Mouse (Mus musculus) layer of hippocampus, adult 8-10 months (tissue): ENCODE measurements around the gene Sec23a. TPM values are rescaled to one million over a fixed set of nuclear protein-coding genes. Genes with fewer than 3 reads are reported as not detected.
"Not testable (repeated sequence)": the region's sequence is repeated elsewhere in the genome, so short reads cannot be mapped to it uniquely, and the experiment has no call there.

Experiments
- DNase-seq, 2 experiments: peaks; one replicate each; pipeline ENCODE4 v3.0.0; 2022; ENCODE audit warnings: low spot score in 2 of 2
- total RNA-seq, 4 experiments: library from RNA; stranded (reverse); gene quantifications; 2 replicates each; pipeline ENCODE4 v1.2.4; 2022

Gene Sec23a
- total RNA-seq, 4 experiments from 2014 or later = 90.2 to 114 (median 101) TPM

- DNase-seq = no peak
Observed at GRCm38 (mm10) chr12:58985766-58986165, 26.1 kb downstream of the Sec23a start.

GRCm38 (mm10) chr12:58981178-58981661 lies 30.6 kb downstream of the Sec23a start:
- not testable (repeated sequence) for DNase-seq

GRCm38 (mm10) chr12:58976966-58977365 lies 34.9 kb downstream of the Sec23a start:
- DNase-seq = no peak

- DNase-seq = no peak
Observed at GRCm38 (mm10) chr12:58964583-58964982, 47.2 kb downstream of the Sec23a start.

GRCm38 (mm10) chr12:58960844-58961243 lies 51.0 kb downstream of the Sec23a start:
- no peak for DNase-seq

GRCm38 (mm10) chr12:58956624-58957023 lies 55.2 kb downstream of the Sec23a start:
- no peak for DNase-seq

- DNase-seq = no peak
Observed at GRCm38 (mm10) chr12:58956162-58956561, 55.7 kb downstream of the Sec23a start.

- DNase-seq = no peak
Observed at GRCm38 (mm10) chr12:58947879-58948278, 63.9 kb downstream of the Sec23a start.

- peak; percentile 30 to 71 for DNase-seq
Observed at GRCm38 (mm10) chr12:58947231-58947630, 64.6 kb downstream of the Sec23a start.

- no peak for DNase-seq
Observed at GRCm38 (mm10) chr12:58942544-58942943, 69.3 kb downstream of the Sec23a start.

- DNase-seq = no peak
Observed at GRCm38 (mm10) chr12:58934580-58934979, 77.2 kb downstream of the Sec23a start.

- no peak for DNase-seq
Observed at GRCm38 (mm10) chr12:58924996-58925395, 86.8 kb downstream of the Sec23a start.

- peak; percentile 34 to 73 for DNase-seq
Observed at GRCm38 (mm10) chr12:58924025-58924424, 87.8 kb downstream of the Sec23a start.

GRCm38 (mm10) chr12:58920775-58921174 lies 91.0 kb downstream of the Sec23a start:
- DNase-seq = no peak

- DNase-seq = no peak
Observed at GRCm38 (mm10) chr12:58919516-58919915, 92.3 kb downstream of the Sec23a start.

- no peak for DNase-seq
Observed at GRCm38 (mm10) chr12:58909826-58910225, 102.0 kb downstream of the Sec23a start.

Other genes with a start within 250 kb of the Sec23a start
- gene Gemin2, start 1.4 kb upstream of the Sec23a start, total RNA-seq = 1 to 10 TPM; 6.8 to 9.9 (median 9.1) TPM
- gene Trappc6b, start 49.5 kb upstream of the Sec23a start, total RNA-seq = 100 to 1,000 TPM; 101 to 109 (median 106) TPM
- 10 to 100 TPM; 44.1 to 62.6 (median 55.0) TPM for gene Pnn, start 54.9 kb upstream of the Sec23a start, total RNA-seq
- gene Mia2, start 83.8 kb upstream of the Sec23a start, total RNA-seq = 10 to 100 TPM; 47.8 to 51.6 (median 49.6) TPM
- gene Fbxo33, start 207.7 kb upstream of the Sec23a start, total RNA-seq = 10 to 100 TPM; 49.3 to 71.1 (median 61.7) TPM